Mouse (Mus musculus) small intestine, adult 2 months (tissue): ENCODE results near the gene Eva1c. TPM values are rescaled to one million over a fixed set of nuclear protein-coding genes. Genes with fewer than 3 reads are reported as not detected.

Experiments
- H3K27ac ChIP-seq: fragments of 200-500 bp; 2 replicates; pipeline ENCODE4 v1.5.1; 2012; ENCODE audit warnings: low read depth, low read length, control low read depth, inconsistent platforms; ENCODE audit not compliant: insufficient read depth
- H3K27me3 ChIP-seq: fragments of 200-500 bp; 2 replicates; pipeline ENCODE4 v1.6.1; 2012; ENCODE audit warnings: mild to moderate bottlenecking, moderate library complexity, low read length, inconsistent platforms; ENCODE audit not compliant: control insufficient read depth, insufficient read depth
- H3K36me3 ChIP-seq: fragments of 200-500 bp; 2 replicates; pipeline ENCODE4 v1.6.1; 2012; ENCODE audit warnings: mild to moderate bottlenecking, low read length, control low read depth, inconsistent platforms; ENCODE audit not compliant: control insufficient read depth, insufficient read depth
- H3K4me1 ChIP-seq: fragments of 200-500 bp; 2 replicates; pipeline ENCODE4 v1.6.1; 2012; ENCODE audit warnings: low read length, inconsistent platforms, mixed read lengths; ENCODE audit not compliant: control insufficient read depth, insufficient read depth, insufficient read length
- H3K4me3 ChIP-seq: fragments of 200-500 bp; 2 replicates; pipeline ENCODE4 v1.5.1; 2012; ENCODE audit warnings: low read depth, mild to moderate bottlenecking, control low read depth, inconsistent platforms, low read length, moderate library complexity
- CTCF ChIP-seq: fragments of 200-500 bp; IDR thresholded peaks from 2 replicates; pipeline ENCODE4 v1.5.1; 2012; ENCODE audit warnings: low read depth, mild to moderate bottlenecking, control low read depth, inconsistent platforms, low read length, moderate library complexity, mixed read lengths; ENCODE audit not compliant: insufficient replicate concordance, insufficient read length; ENCODE audit errors: extremely low read depth
- POLR2A ChIP-seq: fragments of 200-500 bp; IDR thresholded peaks from 2 replicates; pipeline ENCODE4 v1.6.1; 2012; ENCODE audit warnings: low read depth, mild to moderate bottlenecking, control low read depth, inconsistent platforms, low read length, moderate library complexity
- WGBS: fragments of 180-500 bp; shearing (Covaris S2); methylation state at CpG from one replicate; pipeline ENCODE4 v1.1.7; 2018; 5-methylcytosine and 5-hydroxymethylcytosine counted together
- polyA plus RNA-seq: library from polyadenylated mRNA; depleted of rRNA; stranded (reverse); fragments of >200 nt; gene quantifications from 2 replicates; pipeline ENCODE4 v1.2.3, GENCODE M21; 2012

Eva1c gene
- polyA plus RNA-seq, 1 experiment = 0.19 TPM

DNA sequence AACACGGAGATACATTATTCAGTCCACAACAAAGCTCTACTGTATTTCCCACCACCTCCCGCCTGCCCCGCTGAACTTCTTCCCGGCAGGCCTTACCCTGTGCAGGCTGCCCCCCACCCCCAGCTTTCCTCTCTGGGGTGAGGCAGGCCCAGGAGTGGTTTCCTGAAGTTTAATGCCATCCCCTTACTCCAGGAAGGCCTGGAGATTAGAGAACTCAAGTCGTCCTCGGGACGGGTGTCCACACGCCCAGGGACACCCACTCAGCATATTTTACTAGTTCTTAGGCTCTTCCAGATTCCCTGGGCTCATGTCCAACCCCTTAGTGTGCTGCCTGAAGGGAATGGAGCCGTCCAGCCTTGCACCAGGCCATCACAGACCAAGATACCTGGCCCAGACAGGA lies 39.1 kb downstream of the Eva1c start:
- Histone ChIP-seq H3K27ac (no peak overlapping the region), H3K4me3 (no peak overlapping the region), H3K36me3 (no peaks in the 10 kb centered on the region), H3K4me1 (no peaks in the 10 kb centered on the region; the same call in 1 of the 2 replicates), H3K27me3 (no peaks in the 10 kb centered on the region)
- TF ChIP-seq POLR2A (no peak), CTCF (no peak)
- WGBS = 56% methylated on average over 9 of the region's 9 CpGs

DNA sequence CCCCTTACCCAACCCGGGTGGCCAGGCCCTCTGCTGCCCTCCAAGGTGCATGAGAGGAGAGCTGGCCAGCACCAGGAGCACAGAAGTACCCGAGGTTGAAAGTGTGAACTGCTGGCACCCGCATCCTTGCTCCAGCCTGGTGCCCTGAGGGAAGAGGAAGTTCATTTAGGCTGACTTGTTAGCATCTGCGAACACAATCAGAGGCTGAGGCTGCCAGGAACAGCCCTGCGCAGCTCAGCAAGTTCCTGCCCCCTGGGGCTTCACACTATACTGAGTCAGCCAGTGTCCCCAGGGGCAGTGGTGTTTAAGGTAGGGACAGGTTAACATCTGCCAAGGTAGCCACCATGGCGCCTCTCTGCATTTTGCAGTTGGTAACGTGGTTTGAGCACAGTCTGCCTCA lies 41.6 kb downstream of the Eva1c start:
- TF ChIP-seq CTCF (no peak), POLR2A (no peak)
- no peak overlapping the region for H3K27ac ChIP-seq
- no peaks in the 10 kb centered on the region for H3K27me3 ChIP-seq
- WGBS = 49% methylated on average over 7 of the region's 7 CpGs
- H3K4me1 ChIP-seq = no peaks in the 10 kb centered on the region; the same call in 1 of the 2 replicates
- no peak overlapping the region for H3K4me3 ChIP-seq
- no peaks in the 10 kb centered on the region for H3K36me3 ChIP-seq

DNA sequence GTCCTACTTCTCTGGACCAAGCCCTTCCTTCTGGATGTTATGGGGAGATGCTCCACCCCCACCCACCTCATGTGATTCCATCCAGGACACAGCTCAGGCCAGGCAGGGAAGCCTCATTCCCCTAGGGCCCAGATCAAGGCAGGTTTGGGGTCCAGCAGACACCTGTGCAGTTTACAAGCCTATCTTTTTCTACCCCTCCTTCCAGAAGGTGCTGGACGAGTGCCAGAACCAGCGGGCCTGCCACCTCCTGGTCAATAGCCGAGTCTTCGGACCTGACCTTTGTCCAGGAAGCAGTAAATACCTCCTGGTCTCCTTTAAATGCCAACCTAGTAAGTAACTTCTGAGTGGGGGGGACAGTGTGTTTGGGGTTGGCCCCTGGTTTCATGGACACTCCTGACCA lies 42.8 kb downstream of the Eva1c start:
- WGBS = 25% methylated on average over 4 of the region's 4 CpGs
- peak; percentile 19; the same call in 1 of the 2 replicates for TF ChIP-seq CTCF
- TF ChIP-seq POLR2A = no peak
- Histone ChIP-seq H3K4me1 (no peaks in the 10 kb centered on the region; the same call in 1 of the 2 replicates), H3K4me3 (no peak overlapping the region), H3K36me3 (no peaks in the 10 kb centered on the region), H3K27me3 (no peaks in the 10 kb centered on the region), H3K27ac (no peak overlapping the region)

DNA sequence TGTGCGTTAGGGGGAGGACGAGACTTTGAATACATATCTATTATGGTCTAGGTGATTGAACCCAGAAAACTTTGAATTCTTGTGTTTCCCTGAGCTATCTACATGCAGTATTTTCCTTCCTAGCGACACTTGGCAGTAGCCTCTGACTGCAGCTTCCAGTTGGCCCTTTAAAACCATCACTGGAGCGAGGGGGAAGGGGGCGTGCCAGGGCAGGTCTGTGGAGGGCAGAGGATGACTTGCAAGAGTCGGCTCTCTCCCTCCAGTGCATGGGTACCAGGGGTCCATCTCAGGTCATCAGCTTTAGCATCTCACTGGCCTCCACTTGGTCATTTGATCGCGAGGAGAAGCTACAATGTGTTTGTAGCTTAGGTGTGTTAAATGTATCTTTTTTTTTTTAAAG lies 46.4 kb downstream of the Eva1c start:
- no peaks in the 10 kb centered on the region for H3K4me1 ChIP-seq
- WGBS = 63% methylated on average over 8 of the region's 8 CpGs
- no peaks in the 10 kb centered on the region for H3K36me3 ChIP-seq
- H3K27ac ChIP-seq = no peak overlapping the region
- no peaks in the 10 kb centered on the region for H3K27me3 ChIP-seq
- TF ChIP-seq POLR2A (no peak), CTCF (no peak)
- H3K4me3 ChIP-seq = no peak overlapping the region

DNA sequence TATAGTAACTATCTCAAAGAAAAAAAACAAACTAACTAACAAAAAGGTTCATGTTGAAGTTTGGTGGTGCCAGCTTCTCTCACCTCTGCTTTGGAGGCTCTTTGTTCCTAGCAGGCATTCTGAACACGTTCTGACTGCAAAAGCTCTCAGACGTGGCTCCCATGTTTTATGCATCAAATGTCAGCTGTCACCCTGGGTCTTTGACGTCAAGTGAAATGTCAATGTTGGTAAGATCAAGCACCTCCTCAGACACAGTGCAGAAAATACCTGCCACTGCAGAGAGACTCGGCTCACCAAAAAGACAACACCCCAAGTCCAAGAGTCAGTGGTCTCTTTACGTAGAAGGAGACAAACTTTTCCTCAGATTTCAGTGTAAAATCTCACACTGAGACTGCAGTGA lies 48.0 kb downstream of the Eva1c start:
- 67% methylated on average over 5 of the region's 5 CpGs for WGBS
- no peak overlapping the region for H3K27ac ChIP-seq
- H3K27me3 ChIP-seq = peaks cover 2% of the 10 kb centered on the region; the same call in 1 of the 2 replicates
- H3K4me3 ChIP-seq = no peak overlapping the region
- H3K4me1 ChIP-seq = no peaks in the 10 kb centered on the region
- H3K36me3 ChIP-seq = no peaks in the 10 kb centered on the region
- TF ChIP-seq CTCF (no peak), POLR2A (no peak)

DNA sequence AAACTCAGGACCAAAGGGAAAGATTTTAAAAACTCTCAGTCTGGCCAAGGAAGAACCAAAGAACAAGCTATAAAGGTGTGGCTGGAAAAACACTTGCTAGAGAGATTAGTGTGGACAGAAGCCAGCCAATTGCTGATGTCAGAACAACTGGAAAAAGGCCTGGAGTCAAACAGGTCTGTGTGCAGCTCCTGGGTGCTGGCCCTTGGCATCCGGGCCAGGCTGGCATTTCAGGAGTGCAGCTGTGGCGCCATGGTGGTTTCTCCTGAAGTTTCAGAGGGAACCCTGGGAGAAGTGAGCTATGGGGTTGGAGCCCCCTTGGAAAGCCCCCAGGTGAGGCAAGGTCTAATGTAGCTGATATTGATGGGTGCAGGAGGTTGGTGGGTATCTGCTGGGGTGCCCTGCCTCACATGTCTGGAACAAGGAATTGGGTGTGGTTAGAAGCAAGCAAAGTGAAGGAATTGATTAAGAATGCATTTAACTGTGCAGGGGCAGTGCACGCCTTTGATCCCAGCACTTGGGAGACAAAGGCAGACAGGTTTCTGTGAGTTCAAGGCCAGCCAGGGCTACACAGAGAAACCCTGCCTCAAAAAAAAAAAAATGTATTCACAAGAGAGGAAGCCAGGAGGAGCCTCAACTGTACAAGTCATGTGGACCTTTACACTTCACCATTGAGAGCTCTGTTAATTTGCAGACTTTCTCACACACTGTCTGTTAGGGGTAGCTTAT lies 51.8 kb downstream of the Eva1c start:
- TF ChIP-seq POLR2A (no peak), CTCF (no peak)
- Histone ChIP-seq H3K27ac (no peak overlapping the region), H3K4me1 (no peaks in the 10 kb centered on the region), H3K27me3 (peaks cover 2% of the 10 kb centered on the region; the same call in 1 of the 2 replicates), H3K36me3 (no peaks in the 10 kb centered on the region), H3K4me3 (no peak overlapping the region)
- 50% methylated on average over 3 of the region's 3 CpGs for WGBS

DNA sequence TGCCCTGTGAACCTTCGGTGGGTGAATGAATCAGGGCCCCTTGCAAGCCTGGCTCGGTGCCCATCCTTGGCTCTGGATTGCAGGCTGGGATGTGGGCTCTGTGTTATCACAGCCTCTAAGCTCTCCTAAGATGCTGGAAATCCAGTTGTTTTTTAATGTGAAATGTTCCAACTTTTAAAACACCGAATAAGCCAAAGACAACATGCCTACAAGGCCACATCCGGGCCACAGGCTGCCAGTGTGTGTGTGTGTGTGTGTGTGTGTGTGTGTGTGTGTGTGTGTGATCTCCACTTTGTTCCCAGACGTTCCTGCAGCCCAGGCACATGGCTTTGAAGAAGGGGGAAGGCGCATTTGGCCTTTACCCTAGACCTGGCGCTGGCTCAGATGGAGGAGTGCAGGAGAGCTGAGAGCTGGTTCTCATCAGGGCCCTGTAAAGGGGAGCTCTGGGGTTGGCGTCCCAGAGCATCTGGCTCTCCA lies 56.0 kb downstream of the Eva1c start:
- Histone ChIP-seq H3K4me3 (no peak overlapping the region), H3K27ac (no peak overlapping the region), H3K36me3 (no peaks in the 10 kb centered on the region), H3K4me1 (no peaks in the 10 kb centered on the region), H3K27me3 (peaks cover 2% of the 10 kb centered on the region; the same call in 1 of the 2 replicates)
- WGBS = 54% methylated on average over 8 of the region's 8 CpGs
- TF ChIP-seq POLR2A = no peak
- no peak for TF ChIP-seq CTCF

DNA sequence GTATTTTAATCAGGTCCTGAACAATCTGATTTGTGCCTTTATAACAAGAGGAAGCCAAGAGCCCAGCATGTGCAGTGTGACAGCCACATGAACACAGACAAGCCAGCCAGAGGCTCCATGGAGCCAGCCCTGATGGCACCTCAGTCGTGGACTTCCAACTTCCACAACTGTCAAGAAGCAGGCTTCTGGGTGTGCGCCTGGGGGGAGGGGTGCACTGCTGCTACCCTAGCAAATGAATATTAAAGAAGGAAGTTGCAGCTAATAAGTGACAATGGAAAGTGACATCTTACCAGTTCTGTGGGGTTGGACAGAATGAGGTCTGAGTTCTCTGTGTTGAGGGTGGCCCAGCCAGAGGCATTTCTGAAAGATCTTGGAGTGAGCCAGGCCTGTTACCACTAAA lies 58.8 kb downstream of the Eva1c start:
- TF ChIP-seq CTCF = no peak
- TF ChIP-seq POLR2A = no peak
- WGBS = 59% methylated on average over 2 of the region's 2 CpGs
- Histone ChIP-seq H3K4me3 (no peak overlapping the region), H3K36me3 (no peaks in the 10 kb centered on the region), H3K27ac (no peak overlapping the region), H3K4me1 (no peaks in the 10 kb centered on the region), H3K27me3 (no peaks in the 10 kb centered on the region)
